Mouse (Mus musculus) MEL (cell line): ENCODE data around the gene Degs1. TPM values are rescaled to one million over a fixed set of nuclear protein-coding genes. Genes with fewer than 3 reads are reported as not detected.

Experiments
- DNase-seq: peaks from one replicate; pipeline ENCODE4 v3.0.0; 2011; ENCODE audit warnings: low read depth, low spot score
- H3K27ac ChIP-seq: 2 replicates; pipeline ENCODE4 v1.5.1; 2012; ENCODE audit warnings: low read depth, mild to moderate bottlenecking, control low read depth, low read length, moderate library complexity; ENCODE audit not compliant: control insufficient read depth
- H3K27me3 ChIP-seq, 2 experiments: fragments of 150-350 bp in 1 of 2; sonication (generic) in 1 of 2; 2 replicates each; pipeline ENCODE4 v1.6.1; 2012; ENCODE audit warnings: low read length in 2 of 2, mild to moderate bottlenecking in 2 of 2, improper control_type of control experiment in 1 of 2, moderate library complexity in 1 of 2; ENCODE audit not compliant: insufficient read depth in 2 of 2, control insufficient read depth in 1 of 2
- H3K36me3 ChIP-seq, 2 experiments: 2 replicates each; pipeline ENCODE4 v1.6.1; 2012 to 2014; ENCODE audit warnings: low read length in 2 of 2, improper control_type of control experiment in 1 of 2, inconsistent platforms in 1 of 2, mild to moderate bottlenecking in 1 of 2; ENCODE audit not compliant: insufficient read depth in 2 of 2, control insufficient read depth in 1 of 2
- H3K4me1 ChIP-seq, 2 experiments: fragments of 150-350 bp in 1 of 2; sonication (generic) in 1 of 2; 2 replicates each; pipeline ENCODE4 v1.6.1; 2012; ENCODE audit warnings: low read length in 2 of 2, improper control_type of control experiment in 1 of 2, mild to moderate bottlenecking in 1 of 2; ENCODE audit not compliant: insufficient read depth in 2 of 2, control insufficient read depth in 1 of 2
- H3K4me3 ChIP-seq, 2 experiments: fragments of 150-350 bp in 1 of 2; sonication (generic) in 1 of 2; 2 replicates each; pipeline ENCODE4 v1.5.1; 2012; ENCODE audit warnings: low read depth in 2 of 2, low read length in 2 of 2, mild to moderate bottlenecking in 2 of 2, moderate library complexity in 2 of 2, control low read depth in 1 of 2, improper control_type of control experiment in 1 of 2; ENCODE audit not compliant: control insufficient read depth in 1 of 2, insufficient read depth in 1 of 2
- H3K79me2 ChIP-seq: 2 replicates; pipeline ENCODE4 v1.6.1; 2012; ENCODE audit warnings: mild to moderate bottlenecking, low read length, moderate library complexity; ENCODE audit not compliant: control insufficient read depth, poor library complexity, insufficient read depth
- H3K9ac ChIP-seq: 2 replicates; pipeline ENCODE4 v1.6.1; 2012; ENCODE audit warnings: low read depth, mild to moderate bottlenecking, control low read depth, low read length, moderate library complexity; ENCODE audit not compliant: control insufficient read depth, poor library complexity, severe bottlenecking
- H3K9me3 ChIP-seq: fragments of 150-350 bp; sonication (generic); replicated peaks from 2 replicates; pipeline ENCODE4 v1.6.1; 2012; ENCODE audit warnings: mild to moderate bottlenecking, low read length, improper control_type of control experiment, moderate library complexity; ENCODE audit not compliant: insufficient read depth
- BHLHE40 ChIP-seq: IDR thresholded peaks from 2 replicates; pipeline ENCODE4 v1.6.1; 2012; ENCODE audit warnings: low read depth, mild to moderate bottlenecking, inconsistent platforms, low read length, improper control_type of control experiment, borderline replicate concordance
- CHD1 ChIP-seq: IDR thresholded peaks from 2 replicates; pipeline ENCODE4 v1.6.1; 2012; ENCODE audit warnings: low read depth, mild to moderate bottlenecking, inconsistent platforms, low read length, improper control_type of control experiment
- CHD2 ChIP-seq: IDR thresholded peaks from 2 replicates; pipeline ENCODE4 v1.6.1; 2011; ENCODE audit warnings: low read length, improper control_type of control experiment
- ELF1 ChIP-seq: IDR thresholded peaks from 2 replicates; pipeline ENCODE4 v1.6.1; 2014; ENCODE audit warnings: low read depth, mild to moderate bottlenecking, inconsistent platforms, low read length, improper control_type of control experiment, moderate library complexity
- GABPA ChIP-seq: IDR thresholded peaks from 2 replicates; pipeline ENCODE4 v1.6.1; 2012; ENCODE audit warnings: low read depth, mild to moderate bottlenecking, inconsistent platforms, low read length, improper control_type of control experiment, moderate library complexity
- JUND ChIP-seq: IDR thresholded peaks from 2 replicates; pipeline ENCODE4 v1.6.1; 2011; ENCODE audit warnings: low read depth, mild to moderate bottlenecking, improper control_type of control experiment, low read length
- KAT2A ChIP-seq: conservative IDR thresholded peaks from 2 replicates; pipeline ENCODE4 v1.6.1; 2012; ENCODE audit warnings: low read depth, low read length, improper control_type of control experiment, inconsistent platforms
- MAX ChIP-seq: IDR thresholded peaks from 2 replicates; pipeline ENCODE4 v1.6.1; 2011; ENCODE audit warnings: low read length, improper control_type of control experiment
- MAZ ChIP-seq: IDR thresholded peaks from 2 replicates; pipeline ENCODE4 v1.6.1; 2012; ENCODE audit warnings: low read depth, mild to moderate bottlenecking, inconsistent platforms, low read length, improper control_type of control experiment
- MXI1 ChIP-seq: IDR thresholded peaks from 2 replicates; pipeline ENCODE4 v1.6.1; 2011; ENCODE audit warnings: mild to moderate bottlenecking, low read depth, low read length, improper control_type of control experiment
- MYB ChIP-seq: IDR thresholded peaks from 2 replicates; pipeline ENCODE4 v1.6.1; 2011; ENCODE audit warnings: mild to moderate bottlenecking, low read depth, low read length, improper control_type of control experiment
- POLR2A ChIP-seq, 2 experiments: IDR thresholded peaks; 2 replicates each; pipeline ENCODE4 v1.6.1; 2011 to 2012; ENCODE audit warnings: low read length in 2 of 2, mild to moderate bottlenecking in 2 of 2, control low read depth in 1 of 2, improper control_type of control experiment in 1 of 2, low read depth in 1 of 2, moderate library complexity in 1 of 2; ENCODE audit not compliant: control insufficient read depth in 1 of 2, insufficient read depth in 1 of 2, poor library complexity in 1 of 2
- SMC3 ChIP-seq: IDR thresholded peaks from 2 replicates; pipeline ENCODE4 v1.6.1; 2011; ENCODE audit warnings: low read depth, low read length, improper control_type of control experiment
- TAL1 ChIP-seq: IDR thresholded peaks from 2 replicates; pipeline ENCODE4 v1.6.1; 2012; ENCODE audit warnings: mild to moderate bottlenecking, inconsistent platforms, low read length, moderate library complexity, mixed read lengths
- ZKSCAN1 ChIP-seq: IDR thresholded peaks from 2 replicates; pipeline ENCODE4 v1.6.1; 2012; ENCODE audit warnings: low read depth, mild to moderate bottlenecking, inconsistent platforms, low read length, improper control_type of control experiment, moderate library complexity
- polyA plus RNA-seq, 2 experiments: library from polyadenylated mRNA; stranded (reverse) in 1 of 2; unstranded in 1 of 2; fragments of >175 nt in 1 of 2; fragments of >200 nt in 1 of 2; gene quantifications; 2 replicates each; pipeline versions ENCODE4 v1.2.1 to v1.2.4; 2012; ENCODE audit warnings: low replicate concordance in 2 of 2, low read depth in 1 of 2; ENCODE audit not compliant: insufficient read length in 2 of 2, insufficient read depth in 1 of 2, missing spikeins in 1 of 2
- total RNA-seq: library from RNA; depleted of rRNA; stranded (reverse); fragments of 300-350 nt; gene quantifications from 2 replicates; pipeline ENCODE4 v1.2.3, GENCODE M21; 2012

Gene Degs1
- total and polyA plus RNA-seq, 3 experiments = 46.3 to 54.3 TPM; not detected in 1

DNA sequence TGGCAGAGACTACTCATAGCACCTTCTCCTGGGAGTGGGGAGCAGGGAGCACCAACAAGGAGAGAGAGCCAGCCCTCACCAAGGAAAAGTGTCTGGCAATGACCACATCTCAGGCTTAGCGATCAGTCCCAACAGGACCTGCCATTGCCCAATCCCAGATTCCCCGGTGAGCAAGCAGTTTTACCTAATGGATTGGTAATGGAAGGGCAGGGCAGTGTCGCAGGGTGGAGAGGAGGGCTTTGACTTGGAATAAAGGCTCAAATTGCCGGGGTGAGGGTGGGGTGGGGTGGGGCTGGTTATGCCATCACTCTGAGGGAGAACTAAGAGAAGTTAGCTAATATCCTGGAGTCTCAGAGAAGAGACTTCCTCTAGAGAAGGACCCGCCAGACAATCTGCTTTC lies 11.0 kb downstream of the Degs1 start:
- no peaks in the 10 kb centered on the region for H3K27me3 ChIP-seq
- H3K79me2 ChIP-seq = 0 out of 2 replicates have a peak, but pooled peaks cover 2% of the 10 kb centered on the region
- no peak overlapping the region for H3K27ac ChIP-seq
- no peak overlapping the region for H3K9ac ChIP-seq
- H3K4me3 ChIP-seq = no peak overlapping the region
- TF ChIP-seq CHD2 (no peak), BHLHE40 (no peak), MXI1 (no peak), ELF1 (no peak), SMC3 (no peak), MAX (no peak), GABPA (no peak), KAT2A (no peak), MAZ (no peak), CHD1 (no peak), TAL1 (no peak), MYB (no peak), JUND (no peak)
- no peak for DNase-seq
- H3K36me3 ChIP-seq = peaks cover 1 to 3% of the 10 kb centered on the region in 2 experiments; a peak in 2 of 4 replicates
- no peaks in the 10 kb centered on the region for H3K9me3 ChIP-seq
- H3K4me1 ChIP-seq = peaks cover 0 to 6% of the 10 kb centered on the region in 2 experiments; a peak in 2 of 4 replicates

DNA sequence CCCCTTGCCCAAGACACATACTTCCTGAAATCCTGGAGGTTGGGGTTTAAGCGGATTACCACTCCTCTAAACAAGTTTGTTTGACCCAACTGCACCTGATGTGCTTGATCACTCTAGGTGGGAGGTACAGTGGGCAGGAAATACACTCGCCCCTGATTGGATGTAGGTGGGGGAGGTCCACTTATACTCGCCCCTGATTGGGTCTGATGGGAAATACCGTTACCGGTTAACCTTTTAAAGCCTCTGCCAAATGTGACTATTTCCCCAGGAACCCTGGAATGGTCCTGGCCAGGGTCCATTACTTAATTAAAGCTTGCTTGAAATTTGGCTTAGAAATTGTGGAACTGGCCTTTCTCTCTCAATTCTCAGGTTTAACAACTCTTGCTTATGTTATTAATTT lies 11.5 kb downstream of the Degs1 start:
- Histone ChIP-seq H3K4me3 (no peak overlapping the region), H3K36me3 (peaks cover 0 to 7% of the 10 kb centered on the region in 2 experiments; a peak in 3 of 4 replicates), H3K79me2 (0 out of 2 replicates have a peak, but pooled peaks cover 2% of the 10 kb centered on the region), H3K4me1 (peaks cover 4 to 11% of the 10 kb centered on the region in 2 experiments), H3K9me3 (no peaks in the 10 kb centered on the region), H3K27me3 (no peaks in the 10 kb centered on the region), H3K27ac (no peak overlapping the region), H3K9ac (no peak overlapping the region)
- TF ChIP-seq MXI1 = no peak
- no peak for DNase-seq

DNA sequence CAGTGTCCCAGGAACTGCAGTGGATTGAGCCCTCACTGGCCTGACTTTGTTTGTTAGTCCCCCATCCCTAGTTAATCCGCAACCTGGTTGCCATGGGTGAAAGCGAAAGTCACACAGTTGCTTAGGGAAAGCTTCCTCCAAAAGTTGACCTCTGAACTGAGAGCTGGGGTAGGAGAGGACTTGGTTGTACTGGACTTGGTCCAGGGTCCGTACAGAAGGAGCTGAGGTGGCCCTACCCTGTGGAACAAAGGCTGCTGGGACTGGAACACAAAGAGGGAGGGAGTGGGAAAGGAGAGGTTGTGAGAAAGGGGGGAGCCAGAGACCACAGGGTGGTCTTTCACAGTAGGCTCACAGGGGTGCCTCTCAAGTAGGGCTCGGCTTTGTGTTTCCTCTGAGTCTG lies 14.3 kb downstream of the Degs1 start:
- Histone ChIP-seq H3K9me3 (no peaks in the 10 kb centered on the region), H3K4me3 (no peak overlapping the region), H3K27ac (no peak overlapping the region), H3K79me2 (no peaks in the 10 kb centered on the region), H3K9ac (no peak overlapping the region), H3K36me3 (peaks cover 0 to 4% of the 10 kb centered on the region in 2 experiments; a peak in 2 of 4 replicates), H3K27me3 (no peaks in the 10 kb centered on the region), H3K4me1 (peaks cover 5 to 13% of the 10 kb centered on the region in 2 experiments)
- TF ChIP-seq POLR2A (IDR thresholded peaks at IDR 0.05; ENCODE audit: control insufficient read depth in 1 of 2, insufficient read depth in 1 of 2, low read depth in 1 of 2, low read length in 2 of 2, poor library complexity in 1 of 2) (no peak), ZKSCAN1 (no peak), SMC3 (no peak), MAZ (no peak)
- DNase-seq = no peak
